Mouse (Mus musculus) embryo, embryonic 11.5 days (tissue): ENCODE results near the gene Cyp17a1.

Source experiments
- DNase-seq: peaks from one replicate; pipeline ENCODE4 v3.0.0-alpha.2; 2012; ENCODE audit warnings: low read depth, low spot score

Cyp17a1 gene

GRCm38 (mm10) chr19:46617361-46617760 lies 55.6 kb downstream of the Cyp17a1 start:
- DNase-seq, result no peak
